In the genomic region with DNA sequence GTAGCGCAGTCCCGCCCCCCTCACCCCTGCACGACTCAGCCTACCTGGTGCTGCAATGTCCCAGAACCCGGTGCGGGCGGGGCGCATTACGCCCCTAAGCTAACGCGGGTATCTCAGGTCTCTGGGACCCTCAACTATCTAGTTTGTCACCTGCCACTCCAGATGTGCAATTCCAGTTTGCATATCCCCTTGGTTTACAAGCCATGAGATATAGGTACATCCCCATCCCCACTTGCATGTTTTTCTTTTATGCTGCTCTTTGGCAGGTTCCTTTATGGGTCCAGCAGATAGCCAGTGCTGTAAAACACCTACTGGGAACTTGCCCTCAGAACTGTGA, we compare ENCODE assay signal across 8 mouse cellular contexts. TPM values are rescaled to one million over a fixed set of nuclear protein-coding genes. Genes with fewer than 3 reads are reported as not detected.
DNase-seq lines count a peak whose midpoint lies in the region; ATAC-seq lines count a peak whose summit lies in the region.

No protein-coding gene starts in this region.

- no peak for DNase-seq in kidney, postnatal 10 days
- DNase-seq in R1 (ENCODE audit: low read depth, low spot score) (peak; percentile 73), adipocyte (ENCODE audit: low spot score) (no peak)
- no peak for DNase-seq in midbrain, embryonic 14.5 days
- DNase-seq in urinary bladder, adult 2 months (ENCODE audit: low spot score) = no peak
- no peak for DNase-seq in urinary bladder, postnatal 25 days (ENCODE audit: low spot score)

- H3K27me3 ChIP-seq in kidney, embryonic 15.5 days = peaks cover 33% of the 10 kb centered on the region
- H3K27me3 ChIP-seq in hindbrain, embryonic 12.5 days = peaks cover 31% of the 10 kb centered on the region
- no peaks in the 10 kb centered on the region; the same call in 1 of the 2 replicates for H3K27me3 ChIP-seq in midbrain, embryonic 14.5 days (ENCODE audit: control insufficient read depth, insufficient read depth, low read length)

- H3K4me3 ChIP-seq in kidney, embryonic 15.5 days (replicated peaks) = peak overlapping the region; percentile 74
- H3K4me3 ChIP-seq in hindbrain, embryonic 12.5 days = peak overlapping the region; percentile 72
- H3K4me3 ChIP-seq in midbrain, embryonic 14.5 days (replicated peaks; ENCODE audit: low read depth, low read length) = peak overlapping the region; percentile 80

- H3K9ac ChIP-seq in kidney, embryonic 15.5 days = peak overlapping the region; percentile 90
- peak overlapping the region; percentile 96 for H3K9ac ChIP-seq in hindbrain, embryonic 12.5 days
- H3K9ac ChIP-seq in midbrain, embryonic 14.5 days (replicated peaks; ENCODE audit: low read length) = peak overlapping the region; percentile 93

- no peak for ATAC-seq in kidney, embryonic 15.5 days (replicated peaks; ENCODE audit: low FRiP score)
- peak; percentile 0 for ATAC-seq in hindbrain, embryonic 12.5 days (ENCODE audit: low FRiP score)
- peak; percentile 15; the same call in 1 of the 2 replicates for ATAC-seq in midbrain, embryonic 14.5 days (ENCODE audit: low FRiP score, low TSS enrichment)

- peak overlapping the region; percentile 98 for H3K4me2 ChIP-seq in kidney, embryonic 15.5 days
- peak overlapping the region; percentile 96 for H3K4me2 ChIP-seq in hindbrain, embryonic 12.5 days (replicated peaks)
- peak overlapping the region; percentile 93 for H3K4me2 ChIP-seq in midbrain, embryonic 14.5 days (ENCODE audit: low read length)

- H3K4me1 ChIP-seq in kidney, embryonic 15.5 days = peaks cover 74% of the 10 kb centered on the region
- peaks cover 51% of the 10 kb centered on the region for H3K4me1 ChIP-seq in hindbrain, embryonic 12.5 days
- peaks cover 38% of the 10 kb centered on the region for H3K4me1 ChIP-seq in midbrain, embryonic 14.5 days (ENCODE audit: control insufficient read depth, insufficient read depth, low read length)

- peaks cover 21% of the 10 kb centered on the region for H3K36me3 ChIP-seq in kidney, embryonic 15.5 days
- H3K36me3 ChIP-seq in hindbrain, embryonic 12.5 days = peaks cover 33% of the 10 kb centered on the region
- peaks cover 31% of the 10 kb centered on the region for H3K36me3 ChIP-seq in midbrain, embryonic 14.5 days (ENCODE audit: control insufficient read depth, insufficient read depth, low read length)

- peak overlapping the region; percentile 83 for H3K27ac ChIP-seq in kidney, embryonic 15.5 days
- peak overlapping the region; percentile 96 for H3K27ac ChIP-seq in hindbrain, embryonic 12.5 days
- peak overlapping the region; percentile 94 for H3K27ac ChIP-seq in midbrain, embryonic 14.5 days (replicated peaks; ENCODE audit: low read depth, low read length)

- no peaks in the 10 kb centered on the region for H3K9me3 ChIP-seq in kidney, embryonic 15.5 days (replicated peaks)
- H3K9me3 ChIP-seq in hindbrain, embryonic 12.5 days (replicated peaks) = no peaks in the 10 kb centered on the region
- H3K9me3 ChIP-seq in midbrain, embryonic 14.5 days (ENCODE audit: control insufficient read depth, low read length) = no peaks in the 10 kb centered on the region

- 0% methylated on average over 10 of the region's 10 CpGs for WGBS in kidney, embryonic 15.5 days
- whole genome bisulfite sequencing in hindbrain, embryonic 12.5 days = 2% methylated on average over 10 of the region's 10 CpGs
- WGBS in midbrain, embryonic 14.5 days = 2% methylated on average over 10 of the region's 10 CpGs

RNA-seq across cellular contexts. Expression of gene Atp5d, which starts 1.0 kb away (rescaled TPM):
- polyA plus RNA-seq in kidney, embryonic 15.5 days (2015; fragmentation: Nextera tagmentation; extraction: Ambion mirVana) = 594 and 612 TPM in 2 replicates
- 351 and 385 TPM in 2 replicates for polyA plus RNA-seq in hindbrain, embryonic 12.5 days (2016; fragmentation: Nextera tagmentation; extraction: Ambion mirVana)
- polyA plus RNA-seq in midbrain, embryonic 14.5 days (2014; fragmentation: Nextera tagmentation; extraction: Ambion mirVana) = 407 and 480 TPM in 2 replicates
- 367 and 372 TPM in 2 replicates for polyA plus RNA-seq in urinary bladder, adult 2 months (2012; rRNA removed)

RNA-seq across cellular contexts. Expression of gene Cbarp, which starts 1.2 kb away (rescaled TPM):
- 5.7 and 6.1 TPM in 2 replicates for polyA plus RNA-seq in kidney, embryonic 15.5 days (2015; fragmentation: Nextera tagmentation; extraction: Ambion mirVana)
- 18.4 and 22.3 TPM in 2 replicates for polyA plus RNA-seq in hindbrain, embryonic 12.5 days (2016; fragmentation: Nextera tagmentation; extraction: Ambion mirVana)
- polyA plus RNA-seq in midbrain, embryonic 14.5 days (2014; fragmentation: Nextera tagmentation; extraction: Ambion mirVana) = 78.9 and 101 TPM in 2 replicates
- 9.2 and 12.2 TPM in 2 replicates for polyA plus RNA-seq in urinary bladder, adult 2 months (2012; rRNA removed)

RNA-seq across cellular contexts. Expression of gene Midn, which starts 8.7 kb away (rescaled TPM):
- 18.8 and 19.5 TPM in 2 replicates for polyA plus RNA-seq in kidney, embryonic 15.5 days (2015; fragmentation: Nextera tagmentation; extraction: Ambion mirVana)
- 42.1 and 54.5 TPM in 2 replicates for polyA plus RNA-seq in hindbrain, embryonic 12.5 days (2016; fragmentation: Nextera tagmentation; extraction: Ambion mirVana)
- polyA plus RNA-seq in midbrain, embryonic 14.5 days (2014; fragmentation: Nextera tagmentation; extraction: Ambion mirVana) = 62.6 and 65.6 TPM in 2 replicates
- polyA plus RNA-seq in urinary bladder, adult 2 months (2012; rRNA removed) = 21.2 and 30.5 TPM in 2 replicates

RNA-seq across cellular contexts. Expression of gene Stk11, which starts 23.8 kb away (rescaled TPM):
- 15.0 and 22.4 TPM in 2 replicates for polyA plus RNA-seq in kidney, embryonic 15.5 days (2015; fragmentation: Nextera tagmentation; extraction: Ambion mirVana)
- polyA plus RNA-seq in hindbrain, embryonic 12.5 days (2016; fragmentation: Nextera tagmentation; extraction: Ambion mirVana) = 13.1 and 16.1 TPM in 2 replicates
- polyA plus RNA-seq in midbrain, embryonic 14.5 days (2014; fragmentation: Nextera tagmentation; extraction: Ambion mirVana) = 26.5 and 38.7 TPM in 2 replicates
- polyA plus RNA-seq in urinary bladder, adult 2 months (2012; rRNA removed) = 77.3 and 89.9 TPM in 2 replicates

RNA-seq across cellular contexts. Expression of gene Cirbp, which starts 26.4 kb away (rescaled TPM):
- polyA plus RNA-seq in kidney, embryonic 15.5 days (2015; fragmentation: Nextera tagmentation; extraction: Ambion mirVana) = 95.1 and 111 TPM in 2 replicates
- 235 and 271 TPM in 2 replicates for polyA plus RNA-seq in hindbrain, embryonic 12.5 days (2016; fragmentation: Nextera tagmentation; extraction: Ambion mirVana)
- polyA plus RNA-seq in midbrain, embryonic 14.5 days (2014; fragmentation: Nextera tagmentation; extraction: Ambion mirVana) = 295 and 421 TPM in 2 replicates
- polyA plus RNA-seq in urinary bladder, adult 2 months (2012; rRNA removed) = 249 and 276 TPM in 2 replicates
